Mouse (Mus musculus) adrenal gland, postnatal 10 days (tissue): ENCODE results near the gene Pcnx2. TPM values are rescaled to one million over a fixed set of nuclear protein-coding genes. Genes with fewer than 3 reads are reported as not detected.

ENCODE experiments used
- DNase-seq: peaks from one replicate; pipeline ENCODE4 v3.0.0; 2021; ENCODE audit warnings: mixed read lengths
- total RNA-seq, 2 experiments: library from RNA; stranded (reverse); gene quantifications; 2 replicates each; pipeline ENCODE4 v1.2.3; 2021

The Pcnx2 gene
- total RNA-seq, 2 experiments from 2014 or later, result 0.45 to 0.97 TPM

- no peak for DNase-seq
These were observed 188.9 kb downstream of the Pcnx2 start for GRCm38 (mm10) chr8:125709171-125709570.

- DNase-seq, result peak; percentile 31
These were observed 192.3 kb downstream of the Pcnx2 start for GRCm38 (mm10) chr8:125705816-125706215.

GRCm38 (mm10) chr8:125704434-125704833, 193.7 kb downstream of the Pcnx2 start:
- no peak for DNase-seq

GRCm38 (mm10) chr8:125702868-125703473, 195.1 kb downstream of the Pcnx2 start:
- no peak for DNase-seq

Other genes with a start within 250 kb of the Pcnx2 start
- 1 to 10 TPM; 3.4 to 3.5 TPM for gene Map10, start 228.5 kb downstream of the Pcnx2 start, total RNA-seq
- 10 to 100 TPM; 14.4 to 16.8 TPM for gene Ntpcr, start 168.4 kb downstream of the Pcnx2 start, total RNA-seq
- gene Map3k21, start 12.1 kb upstream of the Pcnx2 start, total RNA-seq, result 1 to 10 TPM; 1.1 TPM
- 1 to 10 TPM in 1 of 2 experiments, under 1 TPM in 1; 1.00 to 1.1 TPM for gene Kcnk1, start 96.9 kb upstream of the Pcnx2 start, total RNA-seq